Mouse (Mus musculus): ENCODE measurements around the gene Col1a1. TPM values are rescaled to one million over a fixed set of nuclear protein-coding genes. Genes with fewer than 3 reads are reported as not detected.
"Not testable (repeated sequence)": the region's sequence is repeated elsewhere in the genome, so short reads cannot be mapped to it uniquely, and the experiment has no call there.

Gene Col1a1
- total RNA-seq, 2 experiments from 2014 or later, result 890 to 1,096 TPM

DNA sequence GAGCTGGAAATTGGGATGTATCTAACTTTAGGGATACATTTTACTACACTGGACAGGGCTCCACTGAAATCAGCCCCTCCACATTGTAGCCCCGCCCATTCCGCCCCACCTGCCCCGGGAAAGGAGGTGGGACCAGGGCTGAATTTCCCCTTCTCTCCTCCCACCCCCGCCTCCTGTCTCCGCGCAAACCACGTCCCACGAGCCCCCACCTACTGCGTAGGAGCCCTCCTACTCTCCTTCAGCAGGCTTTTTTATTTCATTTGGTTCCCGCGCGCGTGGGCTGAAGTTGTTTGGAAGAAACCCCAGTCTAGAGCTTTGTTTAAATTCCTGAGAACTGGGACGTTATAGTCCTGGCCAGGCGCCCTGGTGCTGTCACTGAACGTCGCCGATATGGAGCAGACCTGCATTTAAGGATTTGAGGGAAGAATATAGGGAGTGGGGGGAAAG, 1.3 kb downstream of the Col1a1 start:
- no peak for DNase-seq (ENCODE audit: low spot score in 2 of 2)

DNA sequence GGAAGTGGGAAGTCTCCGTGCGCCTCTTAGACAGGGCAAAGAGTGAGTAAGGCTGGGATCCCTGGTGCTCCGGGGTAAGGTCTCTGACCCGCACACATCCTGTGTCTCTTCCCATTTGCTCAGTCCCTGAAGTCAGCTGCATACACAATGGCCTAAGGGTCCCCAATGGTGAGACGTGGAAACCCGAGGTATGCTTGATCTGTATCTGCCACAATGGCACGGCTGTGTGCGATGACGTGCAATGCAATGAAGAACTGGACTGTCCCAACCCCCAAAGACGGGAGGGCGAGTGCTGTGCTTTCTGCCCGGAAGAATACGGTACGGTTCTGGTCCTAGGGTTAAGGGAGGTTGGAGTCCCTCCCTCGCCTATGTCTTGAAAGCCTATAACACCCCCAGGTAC, 1.8 kb downstream of the Col1a1 start:
- no peak for DNase-seq (ENCODE audit: low spot score in 2 of 2)

- no peak for DNase-seq (ENCODE audit: low spot score in 2 of 2)
Observed at GRCm38 (mm10) chr11:94938296-94938695, 2.3 kb downstream of the Col1a1 start.

- peak in 1 of 2 experiments; percentile 60 for DNase-seq (ENCODE audit: low spot score in 2 of 2)
Observed at GRCm38 (mm10) chr11:94939280-94939679, 3.3 kb downstream of the Col1a1 start.

DNA sequence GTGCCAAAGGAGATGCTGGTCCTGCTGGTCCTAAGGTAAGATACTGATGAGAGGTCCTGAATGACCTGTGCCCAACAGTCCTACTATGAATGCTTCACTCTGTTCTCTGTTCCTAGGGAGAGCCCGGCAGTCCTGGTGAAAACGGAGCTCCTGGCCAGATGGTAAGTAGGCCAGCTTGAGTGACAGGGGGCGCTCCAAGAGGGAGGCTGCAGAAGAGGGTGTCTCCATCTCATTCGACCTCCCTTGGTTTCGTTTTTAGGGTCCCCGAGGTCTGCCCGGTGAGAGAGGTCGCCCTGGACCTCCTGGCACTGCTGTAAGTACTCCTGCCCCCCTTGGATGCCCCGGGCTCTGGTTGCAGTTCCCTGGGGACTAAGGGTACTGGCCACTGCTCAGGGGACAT, 5.1 kb downstream of the Col1a1 start:
- no peak for DNase-seq (ENCODE audit: low spot score in 2 of 2)

GRCm38 (mm10) chr11:94941776-94942175, 5.8 kb downstream of the Col1a1 start:
- no peak for DNase-seq (ENCODE audit: low spot score in 2 of 2)

GRCm38 (mm10) chr11:94942282-94943023, 6.4 kb downstream of the Col1a1 start:
- DNase-seq (ENCODE audit: low spot score in 2 of 2), result no peak

GRCm38 (mm10) chr11:94943054-94943453, 7.0 kb downstream of the Col1a1 start:
- no peak for DNase-seq (ENCODE audit: low spot score in 2 of 2)

DNA sequence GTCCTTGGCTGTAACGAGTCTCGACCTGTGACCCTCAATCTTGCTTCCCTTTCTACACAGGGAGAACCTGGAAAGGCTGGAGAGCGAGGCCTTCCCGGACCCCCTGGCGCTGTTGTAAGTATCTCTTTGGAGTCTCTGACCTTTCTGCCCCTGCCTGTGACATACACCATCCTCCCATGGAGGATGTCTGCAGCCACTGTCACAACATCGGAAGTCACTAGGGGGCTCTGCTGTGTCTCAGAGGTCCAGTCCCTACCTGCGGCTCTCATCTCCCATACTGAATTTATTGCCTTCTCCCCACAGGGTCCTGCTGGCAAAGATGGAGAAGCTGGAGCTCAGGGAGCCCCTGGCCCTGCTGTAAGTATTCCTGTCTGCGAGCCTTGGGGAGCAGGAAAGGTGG, 8.3 kb downstream of the Col1a1 start:
- no peak for DNase-seq (ENCODE audit: low spot score in 2 of 2)

GRCm38 (mm10) chr11:94945236-94945635, 9.2 kb downstream of the Col1a1 start:
- no peak for DNase-seq (ENCODE audit: low spot score in 2 of 2)

GRCm38 (mm10) chr11:94952169-94952568, 16.1 kb downstream of the Col1a1 start:
- no peak for DNase-seq (ENCODE audit: low spot score in 2 of 2)

DNA sequence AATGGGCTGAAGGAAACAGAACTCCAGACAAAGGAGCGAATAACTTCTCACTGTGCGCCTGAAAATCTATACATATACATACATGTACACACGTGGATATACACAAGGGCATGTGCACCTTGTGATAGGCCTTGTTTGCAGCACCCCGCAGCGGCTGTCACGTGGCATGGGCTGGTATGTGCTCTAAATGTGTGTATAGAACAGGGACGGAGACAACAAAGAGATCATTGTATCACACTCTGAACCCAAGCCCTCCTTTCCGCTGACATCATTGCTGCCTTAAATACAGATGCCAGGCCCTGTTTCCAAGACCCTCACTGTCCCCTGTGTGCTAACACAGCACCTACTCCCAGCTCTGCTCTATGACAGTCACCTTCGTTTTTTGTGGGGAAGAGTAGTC, 19.1 kb downstream of the Col1a1 start:
- no peak for DNase-seq (ENCODE audit: low spot score in 2 of 2)

DNA sequence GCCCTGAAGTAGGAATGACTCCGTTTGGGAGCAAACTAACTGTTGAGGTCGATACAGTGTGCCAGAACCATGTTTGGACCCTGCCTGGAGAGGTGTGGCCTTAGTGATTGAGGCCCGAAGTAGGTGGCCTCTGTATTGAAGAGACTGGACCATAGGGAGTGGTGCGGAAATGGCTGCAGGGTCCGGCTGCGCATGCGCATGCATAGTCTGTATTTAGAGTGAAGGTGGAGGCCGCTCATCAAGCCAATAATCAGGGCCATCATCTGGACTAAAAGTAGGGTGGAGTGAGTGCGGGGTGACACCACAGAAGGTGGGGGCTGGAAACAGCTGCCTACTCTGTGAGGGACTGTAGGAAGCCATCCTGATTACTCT, 21.7 kb downstream of the Col1a1 start:
- DNase-seq (ENCODE audit: low spot score in 2 of 2), result no peak

GRCm38 (mm10) chr11:94958065-94958858, 22.2 kb downstream of the Col1a1 start:
- DNase-seq (ENCODE audit: low spot score in 2 of 2), result peak in 1 of 2 experiments; percentile 25

DNA sequence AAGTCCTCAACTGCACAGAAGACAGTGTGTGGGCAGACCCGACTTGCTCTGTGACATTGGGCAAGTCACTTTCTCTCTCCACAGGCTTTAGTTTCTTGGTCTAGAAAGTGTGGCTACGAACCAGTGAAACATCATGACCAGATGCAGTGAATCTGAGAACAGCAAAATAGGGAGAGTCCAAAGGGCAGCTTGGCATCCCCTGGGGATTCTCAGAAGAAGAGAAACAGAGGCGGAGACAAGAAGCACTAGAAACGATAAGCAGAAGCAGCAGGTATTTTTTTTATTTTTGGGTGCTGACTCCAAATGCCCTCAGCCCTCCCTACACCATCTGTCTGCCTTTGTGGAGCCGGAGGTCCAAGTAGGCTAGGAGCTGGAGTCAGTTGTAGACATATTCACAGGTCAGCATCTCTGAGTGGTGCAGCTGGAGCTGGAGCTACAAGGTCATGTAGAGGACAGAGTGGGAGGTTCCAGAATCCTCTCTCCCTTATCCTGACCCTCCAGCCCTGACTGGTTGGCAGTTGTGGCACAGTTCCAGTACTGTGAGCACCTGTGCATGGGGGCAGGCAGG, 26.6 kb downstream of the Col1a1 start:
- no peak for DNase-seq (ENCODE audit: low spot score in 2 of 2)

DNA sequence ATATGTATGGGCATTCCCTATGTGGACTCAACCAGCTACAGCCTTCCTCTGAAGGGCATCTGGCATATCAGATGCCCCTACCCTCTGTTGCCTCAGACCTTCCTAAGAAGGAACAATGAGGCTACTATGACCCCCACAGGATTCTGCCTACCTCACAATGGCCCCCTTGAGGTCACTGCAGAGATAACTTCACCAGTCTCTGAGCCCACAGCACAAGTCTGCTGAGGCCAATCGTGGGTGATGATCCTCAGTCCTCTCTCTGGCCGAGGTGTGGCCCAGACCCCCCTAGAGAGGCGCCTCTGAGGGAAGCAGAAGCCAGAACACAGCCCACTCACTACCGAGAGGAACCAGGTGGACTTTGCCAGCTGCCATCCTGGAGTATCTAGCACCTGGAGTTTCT, 31.4 kb downstream of the Col1a1 start, which contains the start of gene Hils1:
Gene Hils1 (plus strand): TSS at position 175 of the 400 bp plus-strand sequence.
- no peak for DNase-seq (ENCODE audit: low spot score in 2 of 2)

- DNase-seq (ENCODE audit: low spot score in 2 of 2), result no peak
Observed at GRCm38 (mm10) chr11:94968187-94968586, 32.2 kb downstream of the Col1a1 start.

- not testable (repeated sequence) for DNase-seq (ENCODE audit: low spot score in 2 of 2)
Observed at GRCm38 (mm10) chr11:94969709-94970108, 33.7 kb downstream of the Col1a1 start.

- peak; percentile 57 to 64 for DNase-seq (ENCODE audit: low spot score in 2 of 2)
Observed at GRCm38 (mm10) chr11:94970210-94970943, 34.4 kb downstream of the Col1a1 start.

- DNase-seq (ENCODE audit: low spot score in 2 of 2), result no peak
Observed at GRCm38 (mm10) chr11:94971895-94972615, 36.0 kb downstream of the Col1a1 start.

GRCm38 (mm10) chr11:94972887-94973286, 36.9 kb downstream of the Col1a1 start:
- no peak for DNase-seq (ENCODE audit: low spot score in 2 of 2)

All from adrenal gland, postnatal 4 days (tissue).